Mouse (Mus musculus) lung, embryonic 16.5 days (tissue): ENCODE results near the gene Scaf1. TPM values are rescaled to one million over a fixed set of nuclear protein-coding genes. Genes with fewer than 3 reads are reported as not detected.
A peak's percentile ranks its signal among the peaks of the same experiment; 100 is the strongest.

Experiments
- ATAC-seq: fragments of 200-750 bp; cut with Nextera tagmentation; 2 replicates; pipeline ENCODE4 v1.8.0; 2017; ENCODE audit warnings: low read depth, mild to moderate bottlenecking, moderate library complexity
- H3K27ac ChIP-seq: fragments of 300-500 bp; sonication (generic); 2 replicates; pipeline ENCODE4 v1.5.1; 2014; ENCODE audit warnings: mild to moderate bottlenecking, control low read depth, low read length
- H3K27me3 ChIP-seq: fragments of 300-500 bp; sonication (generic); 2 replicates; pipeline ENCODE4 v1.6.1; 2014; ENCODE audit warnings: low read depth, low read length, mixed read lengths; ENCODE audit not compliant: control insufficient read depth, insufficient read depth
- H3K36me3 ChIP-seq: fragments of 300-500 bp; sonication (generic); 2 replicates; pipeline ENCODE4 v1.6.1; 2014; ENCODE audit warnings: low read length; ENCODE audit not compliant: control insufficient read depth, insufficient read depth
- H3K4me1 ChIP-seq: fragments of 300-500 bp; sonication (generic); replicated peaks from 2 replicates; pipeline ENCODE4 v1.6.1; 2014; ENCODE audit warnings: low read length, mixed read lengths; ENCODE audit not compliant: control insufficient read depth, insufficient read depth
- H3K4me2 ChIP-seq: fragments of 300-500 bp; sonication (generic); 2 replicates; pipeline ENCODE4 v1.6.1; 2014; ENCODE audit warnings: low read depth, low read length, control low read depth
- H3K4me3 ChIP-seq: fragments of 300-500 bp; sonication (generic); 2 replicates; pipeline ENCODE4 v1.5.1; 2014; ENCODE audit warnings: mild to moderate bottlenecking, low read length, control low read depth
- H3K9ac ChIP-seq: fragments of 300-500 bp; sonication (generic); 2 replicates; pipeline ENCODE4 v1.6.1; 2014; ENCODE audit warnings: low read length, control low read depth
- H3K9me3 ChIP-seq: fragments of 300-500 bp; sonication (generic); 2 replicates; pipeline ENCODE4 v1.6.1; 2016; ENCODE audit warnings: low read length; ENCODE audit not compliant: control insufficient read depth
- WGBS: fragments of 180-500 bp; shearing (Covaris S2); extraction: QIAGEN DNeasy Blood & Tissue Kit; methylation state at CpG from one replicate; pipeline ENCODE4 v1.1.7; 2014; 5-methylcytosine and 5-hydroxymethylcytosine counted together
- polyA plus RNA-seq: library from polyadenylated mRNA; unstranded; fragments of >200 nt; fragmentation: Nextera tagmentation; extraction: Ambion mirVana; gene quantifications from 2 replicates; pipeline ENCODE4 v1.2.1, GENCODE M21; 2015

The Scaf1 gene
- polyA plus RNA-seq, 1 experiment from 2014 or later, result 30.7 TPM

DNA sequence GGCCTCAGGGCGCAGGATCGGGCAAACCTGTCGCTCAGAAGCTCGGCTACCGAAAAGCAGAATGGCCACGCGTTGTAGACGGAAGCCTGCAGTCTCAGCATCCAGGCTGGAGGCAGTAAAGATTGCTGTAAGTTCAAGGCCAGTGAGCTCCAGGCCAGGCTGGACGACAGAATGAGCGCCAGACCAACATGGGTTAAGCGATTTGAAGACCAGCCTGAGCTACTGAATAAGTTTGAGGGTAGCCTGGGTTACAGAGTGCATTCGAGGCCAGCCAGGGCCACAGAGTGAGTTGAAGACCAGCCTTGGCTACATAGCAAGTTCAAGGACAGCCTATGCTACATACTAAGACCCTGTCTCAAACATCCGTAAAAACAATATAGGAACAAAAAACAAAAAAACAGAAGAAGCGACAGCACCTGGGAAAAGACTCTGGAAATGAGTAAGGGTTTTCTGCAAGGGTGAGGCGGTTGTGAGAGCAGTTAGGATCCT lies 18.2 kb downstream of the Scaf1 start:
- Histone ChIP-seq H3K4me2 (peak overlapping the region; percentile 89), H3K27me3 (no peaks in the 10 kb centered on the region), H3K27ac (peak overlapping the region; percentile 85), H3K9me3 (no peaks in the 10 kb centered on the region), H3K9ac (peak overlapping the region; percentile 80), H3K36me3 (peaks cover 36% of the 10 kb centered on the region), H3K4me1 (peaks cover 31% of the 10 kb centered on the region), H3K4me3 (peak overlapping the region; percentile 82)
- ATAC-seq, result no peak
- WGBS, result under 1% methylated on average over 15 of the region's 15 CpGs

DNA sequence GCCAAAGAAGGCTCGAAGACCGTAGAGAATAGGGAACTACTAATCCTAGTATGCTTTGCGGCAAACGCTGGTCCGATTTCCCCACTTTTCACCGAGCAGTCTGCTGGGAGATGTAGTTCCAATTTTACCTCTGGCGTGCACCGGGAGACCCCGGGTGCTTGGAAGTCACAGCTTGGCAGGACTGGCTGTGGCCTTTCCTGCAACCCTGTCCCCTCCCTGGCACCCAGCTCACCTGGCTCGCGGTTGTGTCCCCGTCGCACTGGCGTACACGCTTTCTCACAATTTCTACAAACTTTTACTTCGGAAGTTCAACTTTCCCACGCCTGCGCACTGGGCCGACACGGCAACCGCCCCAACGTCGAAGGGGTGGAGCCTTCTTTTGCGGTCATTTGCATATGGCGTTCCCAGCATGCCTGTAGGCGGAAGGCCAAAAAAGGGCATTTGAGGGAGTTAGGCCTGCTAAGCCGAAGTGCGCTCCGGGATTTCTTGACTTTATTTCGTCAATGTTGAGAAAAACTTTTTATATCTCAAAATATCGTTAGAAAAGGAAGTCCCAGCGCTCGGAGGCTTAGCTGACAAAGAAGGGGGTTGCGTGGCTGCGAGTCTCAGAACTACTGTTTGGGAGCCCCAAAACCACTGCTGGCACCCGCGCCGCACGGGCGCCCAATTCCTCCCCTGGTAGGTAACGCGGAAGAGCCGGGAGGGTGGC lies 18.8 kb downstream of the Scaf1 start, which contains the start of gene Irf3:
Irf3 (plus strand) TSS at position 418 of the 709 bp plus-strand sequence.
- H3K4me1 ChIP-seq, result peaks cover 31% of the 10 kb centered on the region
- WGBS, result under 1% methylated on average over 43 of the region's 43 CpGs
- H3K27ac ChIP-seq, result peak within 1 kb of the TSS; percentile 85
- peaks cover 36% of the 10 kb centered on the region for H3K36me3 ChIP-seq
- peak within 1 kb of the TSS; percentile 82 for H3K4me3 ChIP-seq
- H3K27me3 ChIP-seq, result no peaks in the 10 kb centered on the region
- peak within 1 kb of the TSS; percentile 86 for H3K9ac ChIP-seq
- peak; percentile 95 for ATAC-seq
- peak within 1 kb of the TSS; percentile 96 for H3K4me2 ChIP-seq
- no peaks in the 10 kb centered on the region for H3K9me3 ChIP-seq

DNA sequence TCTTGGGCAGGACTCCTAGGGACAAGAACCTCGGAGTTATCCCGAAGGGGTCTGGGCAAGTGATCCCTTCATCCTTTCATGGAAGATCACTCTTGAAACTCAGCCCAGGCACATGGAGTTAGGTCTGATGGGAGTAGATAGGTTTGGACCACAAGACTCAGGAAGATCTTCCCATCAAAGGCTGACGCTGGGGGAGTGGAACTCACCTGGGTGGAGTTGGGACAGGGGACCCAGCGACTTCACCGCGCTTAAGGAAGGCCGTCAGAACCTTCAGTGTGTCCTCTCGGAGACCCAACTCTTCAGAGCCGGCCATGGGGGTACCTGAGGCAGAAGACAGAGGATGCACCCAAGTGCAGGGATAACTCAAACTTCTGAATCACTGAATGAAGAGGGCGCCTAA lies 19.5 kb downstream of the Scaf1 start:
- H3K4me2 ChIP-seq, result peak overlapping the region; percentile 96
- ATAC-seq, result no peak
- H3K9ac ChIP-seq, result peak overlapping the region; percentile 86
- H3K27ac ChIP-seq, result peak overlapping the region; percentile 85
- H3K27me3 ChIP-seq, result no peaks in the 10 kb centered on the region
- no peaks in the 10 kb centered on the region for H3K9me3 ChIP-seq
- WGBS, result 5% methylated on average over 10 of the region's 10 CpGs
- H3K4me3 ChIP-seq, result peak overlapping the region; percentile 82
- H3K36me3 ChIP-seq, result peaks cover 33% of the 10 kb centered on the region
- peaks cover 31% of the 10 kb centered on the region for H3K4me1 ChIP-seq

DNA sequence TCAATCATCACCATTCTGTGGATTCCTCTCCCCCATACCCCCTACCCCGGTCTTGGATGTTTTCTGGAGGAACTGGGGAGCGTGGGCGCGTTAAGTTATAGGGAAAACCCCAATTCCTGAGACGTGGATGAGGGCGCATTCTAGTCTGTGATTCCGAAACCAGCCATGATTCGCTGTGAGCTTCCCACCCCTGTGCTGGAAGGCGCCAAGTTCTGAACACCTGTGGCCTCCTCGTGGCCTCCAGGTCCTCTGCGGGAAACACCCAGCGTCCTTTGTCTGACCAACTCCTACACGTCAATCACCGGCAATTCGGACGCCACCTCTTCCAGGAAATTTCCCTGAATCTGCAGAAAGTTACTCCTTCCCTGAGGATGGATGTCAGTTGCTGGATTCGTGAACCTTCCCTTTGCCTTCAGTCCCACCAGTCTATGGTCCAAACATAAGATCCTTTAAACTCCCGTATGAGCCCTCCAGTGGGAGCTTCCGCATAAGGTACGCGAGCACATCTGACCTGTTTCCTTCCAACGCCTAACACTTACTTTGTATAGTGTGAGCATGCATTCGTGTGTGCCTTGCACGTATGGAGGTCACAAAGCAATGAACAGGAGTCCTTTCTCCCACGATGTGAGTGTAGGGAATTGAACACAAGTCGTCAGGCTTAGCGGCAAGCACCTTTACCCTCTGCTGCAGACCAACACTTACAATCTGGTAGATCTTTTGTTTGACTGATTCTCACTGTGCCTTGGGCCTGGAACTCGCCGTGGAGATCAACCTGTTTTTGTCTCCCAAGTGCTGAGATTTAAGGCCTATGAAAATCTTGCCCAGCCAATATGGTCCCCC lies 29.1 kb downstream of the Scaf1 start:
- no peaks in the 10 kb centered on the region for H3K9me3 ChIP-seq

DNA sequence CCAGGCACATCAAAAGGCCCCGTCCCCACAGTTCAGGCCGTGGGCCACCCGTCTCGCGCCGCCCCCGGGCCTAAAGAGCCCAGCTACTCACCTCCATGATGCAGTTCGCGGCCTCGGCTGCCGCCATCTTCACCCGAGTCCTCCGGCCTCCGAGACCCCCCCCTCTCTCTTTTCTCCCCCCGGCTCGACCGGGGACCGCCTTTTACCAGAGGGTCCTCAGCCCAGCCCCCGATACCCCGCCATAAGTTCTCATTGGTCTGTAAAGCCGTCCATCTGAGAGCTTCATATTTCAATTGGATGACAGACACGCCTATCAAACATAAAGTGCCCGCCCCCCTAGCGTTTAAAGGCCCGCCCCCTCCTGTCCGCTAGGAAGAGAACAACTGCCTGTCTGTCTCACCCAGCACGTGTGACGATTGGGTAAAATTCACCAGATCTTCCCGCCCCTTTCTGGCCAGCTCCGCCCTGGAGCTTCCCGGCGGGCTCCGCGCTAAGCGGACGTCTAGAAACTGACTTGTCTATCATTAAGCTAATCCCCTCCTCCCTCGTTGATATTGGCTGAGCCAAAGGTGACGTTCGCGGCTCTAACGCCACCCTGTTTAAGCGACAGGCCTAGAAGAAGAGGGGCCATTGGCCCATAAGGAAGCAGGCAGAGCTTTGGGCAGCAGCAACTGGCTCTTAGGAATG lies 29.8 kb downstream of the Scaf1 start, which contains the start of gene Prmt1:
Prmt1 (minus strand) TSS at position 377 of the 687 bp plus-strand sequence.
- H3K9me3 ChIP-seq, result no peaks in the 10 kb centered on the region
- WGBS, result under 1% methylated on average over 42 of the region's 42 CpGs
- peak within 1 kb of the TSS; percentile 95 for H3K4me3 ChIP-seq
- peak within 1 kb of the TSS; percentile 93 for H3K9ac ChIP-seq
- H3K27ac ChIP-seq, result peak within 1 kb of the TSS; percentile 91
- H3K4me2 ChIP-seq, result peak within 1 kb of the TSS; percentile 71
- H3K27me3 ChIP-seq, result no peaks in the 10 kb centered on the region
- H3K36me3 ChIP-seq, result peaks cover 18% of the 10 kb centered on the region
- ATAC-seq, result peak; percentile 95
- peaks cover 20% of the 10 kb centered on the region for H3K4me1 ChIP-seq

More for the DNA sequence above, 29.1 kb downstream of the Scaf1 start:
- Histone ChIP-seq H3K4me2 (peak overlapping the region; percentile 52), H3K36me3 (peaks cover 14% of the 10 kb centered on the region), H3K4me3 (peak overlapping the region; percentile 95), H3K27ac (peak overlapping the region; percentile 91), H3K9ac (peak overlapping the region; percentile 77), H3K4me1 (peaks cover 20% of the 10 kb centered on the region), H3K27me3 (no peaks in the 10 kb centered on the region)
- ATAC-seq, result peak; percentile 11
- WGBS, result under 1% methylated on average over 29 of the region's 29 CpGs

DNA sequence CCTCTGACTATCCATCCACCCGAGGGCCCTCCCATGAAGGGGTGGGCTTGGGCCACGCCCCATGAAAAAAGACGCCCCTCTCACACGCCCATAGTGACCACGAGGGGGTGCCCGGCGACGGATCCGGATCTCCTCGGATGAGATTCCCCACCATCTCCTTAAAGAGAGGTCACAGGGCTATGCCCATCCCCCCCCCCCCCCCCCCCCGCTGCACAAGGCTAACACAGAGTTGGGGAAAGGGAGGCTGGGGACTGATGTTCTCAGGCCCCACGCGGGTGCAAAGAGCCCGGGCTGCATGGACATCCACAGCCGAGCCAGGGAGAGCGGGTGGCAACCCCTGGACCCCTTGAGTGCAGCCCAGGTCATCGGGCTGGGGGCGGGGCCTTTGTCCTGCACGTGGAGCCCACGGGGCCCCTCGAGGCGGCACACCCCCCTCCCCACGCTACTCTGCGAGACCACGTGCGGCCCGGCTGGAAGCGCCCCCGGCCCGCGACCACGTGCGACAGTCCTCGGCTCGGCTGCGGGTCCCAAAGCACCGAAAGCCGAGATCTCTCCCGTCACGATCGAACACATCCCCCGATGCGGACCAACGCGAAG lies 30.5 kb downstream of the Scaf1 start:
- Histone ChIP-seq H3K4me3 (peak overlapping the region; percentile 95), H3K27ac (peak overlapping the region; percentile 90), H3K36me3 (peaks cover 20% of the 10 kb centered on the region), H3K9me3 (no peaks in the 10 kb centered on the region), H3K4me1 (peaks cover 20% of the 10 kb centered on the region), H3K4me2 (peak overlapping the region; percentile 71), H3K9ac (peak overlapping the region; percentile 93), H3K27me3 (no peaks in the 10 kb centered on the region)
- peak; percentile 13; the same call in 1 of the 2 replicates for ATAC-seq
- 1% methylated on average over 44 of the region's 45 CpGs for WGBS

DNA sequence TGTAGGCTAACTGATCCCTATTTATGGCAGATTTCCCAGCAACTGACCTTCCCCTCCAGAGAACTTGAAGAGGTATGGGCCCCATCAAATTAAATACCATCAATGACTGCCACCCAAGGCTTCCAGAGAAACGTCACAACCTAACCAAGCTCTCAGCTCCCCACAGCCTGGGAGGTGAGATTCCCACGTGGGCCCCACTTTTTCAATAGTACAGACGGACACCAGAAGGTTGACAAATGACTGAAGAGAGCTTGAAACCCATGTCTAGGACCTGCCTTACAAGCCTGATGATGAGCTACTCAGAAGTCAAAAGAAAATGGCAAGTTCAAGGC lies 31.4 kb downstream of the Scaf1 start:
- Histone ChIP-seq H3K27me3 (no peaks in the 10 kb centered on the region), H3K4me1 (peaks cover 20% of the 10 kb centered on the region), H3K27ac (no peak overlapping the region), H3K36me3 (peaks cover 26% of the 10 kb centered on the region), H3K9ac (no peak overlapping the region; the same call in 1 of the 2 replicates), H3K4me3 (peak overlapping the region; percentile 95; the same call in 1 of the 2 replicates), H3K4me2 (peak overlapping the region; percentile 71), H3K9me3 (no peaks in the 10 kb centered on the region)
- 34% methylated on average over 3 of the region's 3 CpGs for WGBS
- ATAC-seq, result no peak

DNA sequence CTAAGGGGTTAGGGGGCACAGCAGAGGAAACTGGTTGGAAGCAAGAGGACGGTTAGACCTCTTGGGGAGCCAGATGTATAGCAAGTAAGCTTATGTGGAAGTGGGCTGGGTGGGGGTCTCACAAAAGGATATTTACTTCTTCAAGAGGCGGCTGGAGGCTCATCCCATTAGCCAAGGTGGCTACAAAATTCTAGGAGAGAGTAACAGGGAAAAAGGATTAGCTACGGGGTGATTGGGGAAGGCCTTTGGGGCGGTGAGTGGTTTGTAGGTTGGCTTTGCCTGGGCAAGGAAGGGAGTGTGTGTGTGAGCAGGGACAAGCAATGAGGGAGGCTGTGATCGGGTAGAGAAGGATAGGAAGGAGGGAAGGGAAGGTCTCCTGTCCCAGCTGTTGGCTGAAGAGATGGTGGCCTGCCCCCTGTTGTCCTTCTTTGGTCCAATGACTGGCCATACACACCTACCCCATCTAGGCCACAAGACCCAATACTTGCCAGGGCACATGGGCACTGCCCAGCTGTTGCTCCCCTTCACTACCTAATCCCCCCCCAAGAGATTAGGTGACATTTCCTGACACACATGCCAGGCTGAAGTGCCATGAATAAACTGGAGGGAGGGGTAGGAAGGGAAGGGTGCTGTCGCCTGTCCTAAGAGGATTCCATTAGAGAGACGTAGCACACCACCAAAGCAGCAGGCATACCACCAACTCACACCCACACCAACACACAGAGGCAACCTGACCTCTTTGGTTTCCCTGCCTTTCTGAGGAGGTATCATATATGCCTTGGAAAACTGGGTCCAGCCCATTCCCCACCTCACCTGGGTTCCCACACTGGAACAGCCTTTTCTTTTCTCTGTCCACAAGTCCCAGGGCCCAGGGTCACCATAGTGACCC lies 32.0 kb downstream of the Scaf1 start:
- Histone ChIP-seq H3K9me3 (no peaks in the 10 kb centered on the region), H3K4me1 (peaks cover 20% of the 10 kb centered on the region), H3K27me3 (no peaks in the 10 kb centered on the region), H3K4me2 (peak overlapping the region; percentile 71; the same call in 1 of the 2 replicates), H3K9ac (peak overlapping the region; percentile 10), H3K4me3 (no peak overlapping the region; the same call in 1 of the 2 replicates), H3K36me3 (peaks cover 31% of the 10 kb centered on the region), H3K27ac (no peak overlapping the region)
- no peak for ATAC-seq
- WGBS, result 57% methylated on average over 7 of the region's 7 CpGs
